In the genomic region with DNA sequence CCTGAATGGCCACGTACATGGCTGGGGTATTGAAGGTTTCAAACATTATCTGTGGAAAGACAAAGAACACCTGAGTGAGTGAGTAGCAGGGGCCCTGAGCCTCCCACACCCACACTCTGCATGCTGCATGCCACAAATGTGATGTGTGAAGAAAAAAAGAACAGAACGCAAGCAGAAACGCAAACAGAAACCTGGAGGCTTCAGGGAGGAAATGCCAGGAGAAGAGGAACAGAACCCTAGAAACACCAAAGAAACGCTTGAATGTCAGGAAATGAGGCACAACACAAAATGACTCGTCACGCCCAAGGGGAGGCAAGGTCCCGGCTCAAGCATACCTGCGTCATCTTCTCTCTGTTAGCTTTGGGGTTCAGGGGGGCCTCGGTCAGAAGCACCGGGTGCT, we compare ENCODE assay signal across 8 mouse cellular contexts. TPM values are rescaled to one million over a fixed set of nuclear protein-coding genes. Genes with fewer than 3 reads are reported as not detected.
DNase-seq lines count a peak whose midpoint lies in the region; ATAC-seq and TF ChIP-seq lines count a peak whose summit lies in the region.

No protein-coding gene starts in this region.

- H3K36me3 ChIP-seq in ES-Bruce4 (ENCODE audit: control insufficient read depth, insufficient read depth, low read length, poor library complexity, severe bottlenecking) = peaks cover 21% of the 10 kb centered on the region
- H3K36me3 ChIP-seq in hindbrain, embryonic 14.5 days (replicated peaks; ENCODE audit: control insufficient read depth, insufficient read depth) = peaks cover 23% of the 10 kb centered on the region
- H3K36me3 ChIP-seq in lung, embryonic 15.5 days = peaks cover 16% of the 10 kb centered on the region

- TF ChIP-seq CTCF in layer of hippocampus, adult 2 months (conservative IDR thresholded peaks at IDR 0.05) = no peak
- TF ChIP-seq CTCF in ES-Bruce4 (IDR thresholded peaks at IDR 0.05; ENCODE audit: low read depth, low read length) = no peak

- H3K9me3 ChIP-seq in ES-Bruce4 (replicated peaks; ENCODE audit: control insufficient read depth, insufficient read depth, low read length, poor library complexity, severe bottlenecking) = no peaks in the 10 kb centered on the region
- no peaks in the 10 kb centered on the region for H3K9me3 ChIP-seq in hindbrain, embryonic 14.5 days (ENCODE audit: control insufficient read depth, low read length)
- H3K9me3 ChIP-seq in lung, embryonic 15.5 days = no peaks in the 10 kb centered on the region

- WGBS in hindbrain, embryonic 14.5 days = 3% methylated on average over 10 of the region's 10 CpGs
- 1% methylated on average over 10 of the region's 10 CpGs for WGBS in lung, embryonic 15.5 days

- H3K4me1 ChIP-seq in ES-Bruce4 (ENCODE audit: control insufficient read depth, insufficient read depth, low read length) = peaks cover 2% of the 10 kb centered on the region
- H3K4me1 ChIP-seq in hindbrain, embryonic 14.5 days (replicated peaks; ENCODE audit: control insufficient read depth, insufficient read depth, low read length) = peaks cover 25% of the 10 kb centered on the region
- peaks cover 25% of the 10 kb centered on the region for H3K4me1 ChIP-seq in lung, embryonic 15.5 days

- peak overlapping the region; percentile 100 for H3K27ac ChIP-seq in layer of hippocampus, adult 2 months
- H3K27ac ChIP-seq in ES-Bruce4 (ENCODE audit: insufficient read depth, low read length) = no peak overlapping the region
- H3K27ac ChIP-seq in hindbrain, embryonic 14.5 days = peak overlapping the region; percentile 100
- H3K27ac ChIP-seq in lung, embryonic 15.5 days = peak overlapping the region; percentile 100

- ATAC-seq in erythroblast, adult 5-6 weeks (replicated peaks; ENCODE audit: low FRiP score, poor library complexity, severe bottlenecking) = 0 out of 2 replicates have a peak, but pooled peaks have one; percentile 50
- no peak for ATAC-seq in hindbrain, embryonic 14.5 days (ENCODE audit: low FRiP score)
- no peak for ATAC-seq in lung, embryonic 15.5 days (ENCODE audit: borderline replicate concordance, extremely low read depth, low FRiP score, low TSS enrichment)

- peak in 1 of 2 experiments; percentile 10 for DNase-seq in layer of hippocampus, adult 2 months (ENCODE audit: low spot score in 2 of 2)
- DNase-seq in layer of hippocampus, adult 9-11 months = no peak
- no peak for DNase-seq in hindbrain, embryonic 14.5 days (ENCODE audit: low spot score)
- peak; percentile 41 for DNase-seq in testis, postnatal 10 days (ENCODE audit: low spot score)
- DNase-seq in adrenal gland, adult 8-10 months = no peak

- H3K4me3 ChIP-seq in layer of hippocampus, adult 2 months = peak overlapping the region; percentile 94
- H3K4me3 ChIP-seq in ES-Bruce4 (ENCODE audit: low read depth, low read length) = peak overlapping the region; percentile 93
- peak overlapping the region; percentile 76 for H3K4me3 ChIP-seq in hindbrain, embryonic 14.5 days (replicated peaks; ENCODE audit: low read length)
- H3K4me3 ChIP-seq in lung, embryonic 15.5 days = peak overlapping the region; percentile 83

- no peaks in the 10 kb centered on the region for H3K27me3 ChIP-seq in ES-Bruce4 (ENCODE audit: control insufficient read depth, insufficient read depth, low read length, poor library complexity, severe bottlenecking)
- H3K27me3 ChIP-seq in hindbrain, embryonic 14.5 days (ENCODE audit: control insufficient read depth, insufficient read depth, low read length) = no peaks in the 10 kb centered on the region
- H3K27me3 ChIP-seq in lung, embryonic 15.5 days = no peaks in the 10 kb centered on the region

- H3K9ac ChIP-seq in ES-Bruce4 (ENCODE audit: low read depth, poor library complexity, severe bottlenecking) = peak overlapping the region; percentile 99
- peak overlapping the region; percentile 99 for H3K9ac ChIP-seq in hindbrain, embryonic 14.5 days
- peak overlapping the region; percentile 99 for H3K9ac ChIP-seq in lung, embryonic 15.5 days

- TF ChIP-seq EP300 in ES-Bruce4 (IDR thresholded peaks at IDR 0.05; ENCODE audit: insufficient read depth, low read depth, low read length) = no peak

- no peak for TF ChIP-seq POLR2A in ES-Bruce4 (IDR thresholded peaks at IDR 0.05; ENCODE audit: insufficient read depth, low read length)

- H3K4me2 ChIP-seq in hindbrain, embryonic 14.5 days (replicated peaks) = peak overlapping the region; percentile 79
- H3K4me2 ChIP-seq in lung, embryonic 15.5 days = peak overlapping the region; percentile 87

RNA-seq across cellular contexts. Expression of gene Actg1, which starts 1.0 kb away (rescaled TPM):
- total RNA-seq in layer of hippocampus, adult 2 months (2021) = 1,000 to 10,000 TPM; 1,285 to 1,295 TPM
- polyA plus RNA-seq in ES-Bruce4 (2011; ENCODE audit: insufficient read depth, insufficient read length, low read depth, missing spikeins) = 2,484 and 2,505 TPM in 2 replicates
- 637 and 655 TPM in 2 replicates for total RNA-seq in erythroblast, adult 5-6 weeks (2015; ENCODE audit: low replicate concordance)
- 301 and 341 TPM in 2 replicates for total RNA-seq in erythroblast, adult 5-6 weeks (2017; ENCODE audit: low replicate concordance)
- 4,053 and 4,080 TPM in 2 replicates for polyA plus RNA-seq in hindbrain, embryonic 14.5 days (2014; fragmentation: Nextera tagmentation; extraction: Ambion mirVana)
- 2,618 and 2,638 TPM in 2 replicates for polyA plus RNA-seq in lung, embryonic 15.5 days (2015; fragmentation: Nextera tagmentation; extraction: Ambion mirVana)
- total RNA-seq in adrenal gland, adult 8-10 months (2022) = 1,000 to 10,000 TPM; 1,100 to 1,474 (median 1,219) TPM

RNA-seq across cellular contexts. Expression of gene Fscn2, which starts 14.0 kb away (rescaled TPM):
- 1 to 10 TPM in 1 of 2 experiments, under 1 TPM in 1; 0.69 to 1.1 TPM for total RNA-seq in layer of hippocampus, adult 2 months (2021)
- not detected in 2 replicates for polyA plus RNA-seq in ES-Bruce4 (2011; ENCODE audit: insufficient read depth, insufficient read length, low read depth, missing spikeins)
- not detected in 2 replicates for total RNA-seq in erythroblast, adult 5-6 weeks (2015; ENCODE audit: low replicate concordance)
- not detected in 2 replicates for total RNA-seq in erythroblast, adult 5-6 weeks (2017; ENCODE audit: low replicate concordance)
- 1.6 and 2.2 TPM in 2 replicates for polyA plus RNA-seq in hindbrain, embryonic 14.5 days (2014; fragmentation: Nextera tagmentation; extraction: Ambion mirVana)
- 0.38 and 0.56 TPM in 2 replicates for polyA plus RNA-seq in lung, embryonic 15.5 days (2015; fragmentation: Nextera tagmentation; extraction: Ambion mirVana)
- total RNA-seq in adrenal gland, adult 8-10 months (2022) = 1 to 10 TPM in 1 of 4 experiments, under 1 TPM in 2, not detected in 1; 0.16 to 1.2 (median 0.42) TPM

RNA-seq across cellular contexts. Expression of gene Faap100, which starts 31.3 kb away (rescaled TPM):
- 10 to 100 TPM; 17.7 to 19.5 TPM for total RNA-seq in layer of hippocampus, adult 2 months (2021)
- polyA plus RNA-seq in ES-Bruce4 (2011; ENCODE audit: insufficient read depth, insufficient read length, low read depth, missing spikeins) = 13.2 and 15.2 TPM in 2 replicates
- total RNA-seq in erythroblast, adult 5-6 weeks (2015; ENCODE audit: low replicate concordance) = 0.96 and 3.6 TPM in 2 replicates
- 1.4 and 2.9 TPM in 2 replicates for total RNA-seq in erythroblast, adult 5-6 weeks (2017; ENCODE audit: low replicate concordance)
- polyA plus RNA-seq in hindbrain, embryonic 14.5 days (2014; fragmentation: Nextera tagmentation; extraction: Ambion mirVana) = 85.6 and 90.1 TPM in 2 replicates
- polyA plus RNA-seq in lung, embryonic 15.5 days (2015; fragmentation: Nextera tagmentation; extraction: Ambion mirVana) = 36.9 and 37.4 TPM in 2 replicates
- 10 to 100 TPM; 18.4 to 39.6 (median 33.4) TPM for total RNA-seq in adrenal gland, adult 8-10 months (2022)

Comparison
In these comparisons a context has a peak if more than half of its experiments do, and no peak if none do; other contexts are left out.
1. RNA of gene Faap100, which starts 31.3 kb away (total RNA-seq): 18.4 to 39.6 TPM in adrenal gland, adult 8-10 months and 17.7 to 19.5 TPM in layer of hippocampus, adult 2 months; 0.96 to 3.6 TPM in erythroblast, adult 5-6 weeks; every median in the first group is over 4 times any median in the second.
2. Peak in every context shown above with its lines, with median percentiles within 50 percentile points of each other: H3K4me3 ChIP-seq and H3K9ac ChIP-seq.